Mouse (Mus musculus) intestine, embryonic 14.5 days (tissue): ENCODE data around the gene Tob1. TPM values are rescaled to one million over a fixed set of nuclear protein-coding genes. Genes with fewer than 3 reads are reported as not detected.

ENCODE experiments used
- ATAC-seq: fragments of 200-750 bp; cut with Nextera tagmentation; replicated peaks from 2 replicates; pipeline ENCODE4 v1.8.0; 2017; ENCODE audit warnings: low read depth, moderate number of reproducible peaks, moderate TSS enrichment, moderate library complexity; ENCODE audit not compliant: low FRiP score, low TSS enrichment
- DNase-seq: peaks from one replicate; pipeline ENCODE4 v3.0.0-alpha.2; 2018; ENCODE audit warnings: low spot score
- H3K27ac ChIP-seq: fragments of 300-500 bp; sonication (generic); 2 replicates; pipeline ENCODE4 v1.5.1; 2014; ENCODE audit warnings: low read depth, mild to moderate bottlenecking, control low read depth
- H3K27me3 ChIP-seq: fragments of 300-500 bp; sonication (generic); replicated peaks from 2 replicates; pipeline ENCODE4 v1.6.1; 2014; ENCODE audit warnings: low read length, control low read depth; ENCODE audit not compliant: control insufficient read depth, insufficient read depth
- H3K36me3 ChIP-seq: fragments of 300-500 bp; sonication (generic); 2 replicates; pipeline ENCODE4 v1.6.1; 2014; ENCODE audit warnings: low read length, control low read depth; ENCODE audit not compliant: control insufficient read depth, insufficient read depth
- H3K4me1 ChIP-seq: fragments of 300-500 bp; sonication (generic); replicated peaks from 2 replicates; pipeline ENCODE4 v1.6.1; 2014; ENCODE audit warnings: low read length, control low read depth, mixed read lengths; ENCODE audit not compliant: control insufficient read depth, insufficient read depth
- H3K4me2 ChIP-seq: fragments of 300-500 bp; sonication (generic); 2 replicates; pipeline ENCODE4 v1.6.1; 2014; ENCODE audit warnings: low read length
- H3K4me3 ChIP-seq: fragments of 300-500 bp; sonication (generic); 2 replicates; pipeline ENCODE4 v1.5.1; 2014; ENCODE audit warnings: low read depth, low read length, control low read depth, mixed read lengths
- H3K9ac ChIP-seq: fragments of 300-500 bp; sonication (generic); 2 replicates; pipeline ENCODE4 v1.6.1; 2014; ENCODE audit warnings: mild to moderate bottlenecking, low read length
- H3K9me3 ChIP-seq: fragments of 300-500 bp; sonication (generic); 2 replicates; pipeline ENCODE4 v1.6.1; 2016; ENCODE audit warnings: low read length, control low read depth; ENCODE audit not compliant: control insufficient read depth
- WGBS: fragments of 180-500 bp; shearing (Covaris S2); extraction: QIAGEN DNeasy Blood & Tissue Kit; methylation state at CpG from one replicate; pipeline ENCODE4 v1.1.7; 2014; 5-methylcytosine and 5-hydroxymethylcytosine counted together
- polyA plus RNA-seq: library from polyadenylated mRNA; unstranded; fragments of >200 nt; fragmentation: Nextera tagmentation; extraction: Ambion mirVana; gene quantifications from 2 replicates; pipeline ENCODE4 v1.2.1, GENCODE M21; 2014

Gene Tob1
- polyA plus RNA-seq, 1 experiment from 2014 or later, result 24.1 TPM

DNA sequence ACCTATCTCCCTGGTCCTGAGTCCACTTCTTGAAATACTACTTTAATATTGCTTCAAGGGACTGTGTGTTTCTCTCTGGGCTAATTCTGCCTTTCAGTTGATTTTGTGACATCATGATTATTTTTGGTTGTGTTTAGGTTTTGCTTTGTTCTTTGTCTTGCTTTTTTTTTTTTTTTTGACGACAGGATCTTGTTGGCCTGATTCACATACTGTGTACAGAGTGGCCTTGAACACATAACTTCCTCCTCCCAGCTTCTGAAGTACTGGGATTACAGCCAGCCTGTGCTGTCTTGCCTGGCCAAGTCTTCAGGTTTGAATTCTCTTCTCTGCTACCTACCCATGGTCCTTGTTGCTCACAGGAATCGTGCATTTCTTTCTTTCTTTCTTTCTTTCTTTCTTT is 27.6 kb upstream of the Tob1 start:
- Histone ChIP-seq H3K36me3 (no peaks in the 10 kb centered on the region), H3K4me2 (no peak overlapping the region), H3K9ac (no peak overlapping the region), H3K9me3 (no peaks in the 10 kb centered on the region), H3K27me3 (no peaks in the 10 kb centered on the region), H3K27ac (no peak overlapping the region), H3K4me1 (no peaks in the 10 kb centered on the region), H3K4me3 (no peak overlapping the region)
- ATAC-seq (no peak), DNase-seq (no peak)
- 85% methylated on average over 2 of the region's 2 CpGs for WGBS

DNA sequence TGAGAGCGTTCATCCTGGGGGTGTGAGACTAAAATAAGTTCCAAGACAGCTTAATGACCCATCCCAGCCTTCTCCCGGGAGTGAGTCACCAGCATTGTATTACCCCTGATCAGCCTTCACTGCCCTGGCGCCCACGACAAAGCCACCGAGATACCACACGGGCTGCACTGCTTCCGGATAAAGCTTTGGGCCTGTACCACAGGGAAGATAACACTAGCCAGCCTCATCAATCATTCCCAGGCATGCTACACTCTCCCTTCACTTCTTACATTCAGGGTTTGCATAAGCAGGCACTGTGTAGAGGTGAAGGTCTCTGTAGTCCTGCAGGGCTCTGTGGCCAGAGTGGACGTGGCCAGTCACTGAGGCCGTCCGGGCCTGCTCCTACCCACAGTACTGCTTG is 21.7 kb upstream of the Tob1 start:
- Histone ChIP-seq H3K4me3 (no peak overlapping the region), H3K27me3 (no peaks in the 10 kb centered on the region), H3K36me3 (no peaks in the 10 kb centered on the region), H3K4me1 (0 out of 2 replicates have a peak, but pooled peaks cover 4% of the 10 kb centered on the region), H3K4me2 (no peak overlapping the region), H3K9ac (no peak overlapping the region), H3K27ac (no peak overlapping the region), H3K9me3 (no peaks in the 10 kb centered on the region)
- ATAC-seq (peak; percentile 47; the same call in 1 of the 2 replicates), DNase-seq (no peak)
- WGBS, result 47% methylated on average over 10 of the region's 10 CpGs

DNA sequence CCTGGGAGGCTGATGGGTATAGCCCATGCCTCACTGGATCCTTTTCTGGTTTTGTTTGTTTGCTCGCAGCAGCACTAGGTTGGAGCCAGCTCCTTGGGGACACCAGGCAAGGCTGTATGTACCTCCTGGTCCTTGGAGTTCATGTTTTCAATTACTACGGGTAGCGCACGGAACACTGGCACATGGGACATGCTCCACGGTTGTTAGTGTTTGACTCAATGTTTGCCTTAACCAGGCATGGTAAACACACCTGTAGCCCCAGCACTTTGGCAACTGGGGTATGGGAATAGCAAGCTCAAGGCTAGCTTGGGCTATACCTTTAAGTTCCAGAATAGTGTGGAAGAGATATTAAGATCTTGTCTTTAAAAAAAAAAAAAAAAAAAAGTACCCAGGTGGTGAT is 20.6 kb upstream of the Tob1 start:
- H3K4me1 ChIP-seq, result 0 out of 2 replicates have a peak, but pooled peaks cover 4% of the 10 kb centered on the region
- no peak overlapping the region for H3K4me2 ChIP-seq
- no peaks in the 10 kb centered on the region for H3K27me3 ChIP-seq
- no peaks in the 10 kb centered on the region for H3K9me3 ChIP-seq
- no peak overlapping the region for H3K27ac ChIP-seq
- H3K4me3 ChIP-seq, result no peak overlapping the region
- DNase-seq, result no peak
- 81% methylated on average over 5 of the region's 5 CpGs for WGBS
- no peaks in the 10 kb centered on the region for H3K36me3 ChIP-seq
- ATAC-seq, result no peak
- H3K9ac ChIP-seq, result no peak overlapping the region

DNA sequence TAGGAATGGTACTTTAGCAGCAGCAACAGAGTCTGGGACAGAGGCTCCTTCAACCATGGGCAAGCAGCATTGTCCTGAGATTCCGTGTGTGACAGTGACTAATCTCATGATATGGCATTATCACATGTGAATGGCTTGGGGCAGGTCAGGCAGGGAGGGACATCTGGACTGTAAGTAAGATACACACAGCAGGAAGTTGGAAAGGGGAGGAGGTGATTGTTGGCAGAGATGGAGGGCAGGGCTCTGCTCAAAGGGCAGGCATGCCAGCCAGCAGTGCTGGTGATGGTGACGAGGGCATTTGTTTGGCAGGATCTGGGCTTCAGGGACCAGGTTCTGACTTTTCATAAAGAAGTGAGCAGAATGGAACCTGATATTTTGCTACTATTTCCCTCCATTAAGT is 18.1 kb upstream of the Tob1 start:
- Histone ChIP-seq H3K4me2 (no peak overlapping the region), H3K9me3 (no peaks in the 10 kb centered on the region), H3K4me1 (0 out of 2 replicates have a peak, but pooled peaks cover 4% of the 10 kb centered on the region), H3K27ac (no peak overlapping the region), H3K9ac (no peak overlapping the region), H3K36me3 (no peaks in the 10 kb centered on the region), H3K27me3 (no peaks in the 10 kb centered on the region), H3K4me3 (no peak overlapping the region)
- WGBS, result 78% methylated on average over 2 of the region's 2 CpGs
- no peak for ATAC-seq
- no peak for DNase-seq

DNA sequence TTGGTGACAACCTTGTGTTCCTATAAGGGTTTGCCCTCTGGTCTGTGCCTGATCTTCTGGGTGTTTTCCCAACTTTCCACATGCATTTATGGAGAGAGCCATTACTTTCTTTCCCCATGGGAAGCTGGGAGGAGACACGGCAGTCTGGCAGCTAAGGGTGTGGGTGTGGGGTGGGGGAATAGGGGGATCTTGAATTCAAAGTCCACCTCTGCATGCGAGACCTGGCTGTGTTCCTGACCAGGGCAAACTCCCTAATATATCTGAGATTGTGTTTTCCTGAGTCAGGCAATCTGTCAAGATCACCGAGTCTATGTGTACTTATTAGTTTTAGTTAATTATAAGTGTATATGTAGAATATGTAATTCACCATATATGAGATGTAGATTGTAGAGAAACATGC is 14.9 kb upstream of the Tob1 start:
- Histone ChIP-seq H3K36me3 (no peaks in the 10 kb centered on the region), H3K27ac (no peak overlapping the region), H3K9me3 (no peaks in the 10 kb centered on the region), H3K9ac (no peak overlapping the region), H3K27me3 (no peaks in the 10 kb centered on the region), H3K4me3 (no peak overlapping the region), H3K4me2 (no peak overlapping the region), H3K4me1 (no peaks in the 10 kb centered on the region)
- 68% methylated on average over 3 of the region's 3 CpGs for WGBS
- DNase-seq (no peak), ATAC-seq (no peak)

DNA sequence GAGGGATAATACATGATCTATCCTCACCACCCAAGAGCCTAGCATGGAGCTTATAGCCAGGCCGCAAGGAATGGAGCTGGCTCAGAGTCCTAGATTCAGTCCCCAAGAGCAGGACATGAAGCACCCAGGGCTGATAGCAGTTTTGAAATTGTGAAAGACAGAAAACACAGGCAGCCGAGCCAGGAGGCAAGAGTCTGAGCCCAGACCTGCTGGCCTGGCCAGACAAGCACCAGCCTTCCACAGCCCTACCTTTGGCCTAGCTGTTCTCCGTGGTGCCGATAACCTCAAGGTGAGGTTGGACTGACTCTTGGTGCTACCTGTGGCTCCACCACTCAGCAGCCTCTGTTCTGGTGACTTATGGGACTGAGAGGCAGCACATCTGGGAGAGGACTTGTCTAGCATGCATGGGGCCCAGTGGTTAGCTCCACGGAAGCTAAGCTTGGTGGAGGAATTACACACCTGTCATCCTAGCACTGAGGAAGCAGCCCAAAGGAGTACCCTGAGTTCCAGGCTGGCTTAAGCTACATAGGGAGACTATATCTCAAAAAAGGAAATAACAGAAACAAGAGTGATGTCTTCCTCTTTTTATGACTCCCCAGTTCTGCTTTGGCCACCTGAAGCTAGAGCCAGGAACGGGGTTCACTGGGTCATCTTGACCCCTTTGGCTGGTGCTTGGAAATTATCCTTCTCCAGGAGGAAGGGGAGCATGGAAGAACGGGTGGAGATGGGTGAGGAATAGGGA is 12.7 kb upstream of the Tob1 start:
- Histone ChIP-seq H3K9me3 (no peaks in the 10 kb centered on the region), H3K4me3 (no peak overlapping the region), H3K27me3 (no peaks in the 10 kb centered on the region), H3K9ac (no peak overlapping the region), H3K4me1 (no peaks in the 10 kb centered on the region), H3K36me3 (no peaks in the 10 kb centered on the region), H3K27ac (no peak overlapping the region), H3K4me2 (no peak overlapping the region)
- DNase-seq (no peak), ATAC-seq (no peak)
- 90% methylated on average over 7 of the region's 7 CpGs for WGBS

DNA sequence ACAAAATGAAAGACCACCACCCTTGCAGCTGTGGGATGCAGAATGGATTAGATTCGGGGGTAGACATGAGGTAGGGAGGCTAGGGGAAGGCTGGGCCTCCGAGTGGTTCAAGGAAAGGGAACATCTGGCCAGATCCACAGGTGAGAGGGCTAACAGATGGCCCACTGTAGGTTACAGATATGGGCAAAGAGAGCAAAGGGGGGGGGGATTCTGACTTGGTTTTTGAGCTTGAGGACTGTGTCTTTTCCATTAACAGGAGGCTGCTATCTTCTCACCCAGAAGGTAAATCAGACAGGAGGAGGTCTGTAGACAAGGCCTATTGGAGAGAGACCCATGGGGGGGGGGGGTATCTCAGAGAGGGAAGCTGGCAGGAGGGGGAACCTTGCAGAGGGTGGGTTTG is 11.5 kb upstream of the Tob1 start:
- 70% methylated on average over 2 of the region's 2 CpGs for WGBS

DNA sequence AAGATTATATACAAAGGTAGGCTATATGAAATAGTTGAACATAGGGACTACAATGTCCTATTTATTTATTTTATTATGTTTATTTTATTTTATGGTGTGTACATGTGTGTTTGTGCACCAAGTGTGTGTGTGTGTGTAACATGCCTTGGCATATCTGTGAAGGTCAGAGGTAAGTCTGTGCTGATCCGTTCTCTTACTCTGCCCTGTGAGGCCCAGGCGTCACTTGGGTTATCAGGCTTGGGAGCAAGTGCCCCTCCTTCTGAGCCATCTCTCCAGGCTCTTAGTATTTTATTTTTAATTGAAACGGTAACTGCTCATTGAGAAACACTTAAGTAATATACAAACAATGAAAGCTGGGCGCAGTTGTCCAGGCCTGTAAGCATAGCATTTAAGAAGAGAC is 10.8 kb upstream of the Tob1 start:
- H3K9ac ChIP-seq, result no peak overlapping the region
- ATAC-seq, result no peak
- no peak overlapping the region for H3K4me2 ChIP-seq
- no peaks in the 10 kb centered on the region for H3K9me3 ChIP-seq
- no peaks in the 10 kb centered on the region for H3K4me1 ChIP-seq
- H3K27ac ChIP-seq, result no peak overlapping the region
- no peaks in the 10 kb centered on the region for H3K27me3 ChIP-seq
- no peak overlapping the region for H3K4me3 ChIP-seq
- WGBS, result 71% methylated on average over 4 of the region's 4 CpGs
- H3K36me3 ChIP-seq, result no peaks in the 10 kb centered on the region
- DNase-seq, result no peak

More for the DNA sequence above, 11.5 kb upstream of the Tob1 start:
- Histone ChIP-seq H3K36me3 (no peaks in the 10 kb centered on the region), H3K27me3 (no peaks in the 10 kb centered on the region), H3K4me2 (no peak overlapping the region), H3K4me1 (no peaks in the 10 kb centered on the region), H3K9ac (no peak overlapping the region), H3K27ac (no peak overlapping the region), H3K9me3 (no peaks in the 10 kb centered on the region), H3K4me3 (no peak overlapping the region)
- ATAC-seq, result no peak
- no peak for DNase-seq

DNA sequence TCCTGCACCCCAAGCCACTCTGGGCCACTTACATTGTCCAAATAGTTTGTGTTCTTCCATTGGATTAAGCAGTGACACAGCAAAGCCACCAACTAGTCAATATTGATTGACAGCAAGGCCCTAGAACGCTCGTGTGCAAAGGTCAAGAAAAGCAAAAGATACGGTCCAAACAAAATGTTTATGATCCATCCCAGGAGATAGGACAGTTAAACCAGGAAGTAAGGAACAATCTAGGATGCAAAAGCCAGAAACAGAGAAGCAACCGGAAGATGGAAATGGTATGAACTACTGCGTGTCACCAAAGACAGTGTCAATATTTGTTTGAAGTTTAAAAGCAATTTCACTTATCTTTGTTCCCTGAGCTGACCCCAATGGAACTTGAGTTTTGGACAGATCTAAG is 9.1 kb upstream of the Tob1 start:
- H3K36me3 ChIP-seq, result no peaks in the 10 kb centered on the region
- ATAC-seq (no peak), DNase-seq (no peak)
- H3K4me3 ChIP-seq, result no peak overlapping the region
- no peak overlapping the region for H3K27ac ChIP-seq
- H3K9me3 ChIP-seq, result no peaks in the 10 kb centered on the region
- no peaks in the 10 kb centered on the region for H3K4me1 ChIP-seq
- WGBS, result 61% methylated on average over 5 of the region's 5 CpGs
- no peaks in the 10 kb centered on the region for H3K27me3 ChIP-seq
- no peak overlapping the region for H3K9ac ChIP-seq
- no peak overlapping the region for H3K4me2 ChIP-seq
